In the genomic region with DNA sequence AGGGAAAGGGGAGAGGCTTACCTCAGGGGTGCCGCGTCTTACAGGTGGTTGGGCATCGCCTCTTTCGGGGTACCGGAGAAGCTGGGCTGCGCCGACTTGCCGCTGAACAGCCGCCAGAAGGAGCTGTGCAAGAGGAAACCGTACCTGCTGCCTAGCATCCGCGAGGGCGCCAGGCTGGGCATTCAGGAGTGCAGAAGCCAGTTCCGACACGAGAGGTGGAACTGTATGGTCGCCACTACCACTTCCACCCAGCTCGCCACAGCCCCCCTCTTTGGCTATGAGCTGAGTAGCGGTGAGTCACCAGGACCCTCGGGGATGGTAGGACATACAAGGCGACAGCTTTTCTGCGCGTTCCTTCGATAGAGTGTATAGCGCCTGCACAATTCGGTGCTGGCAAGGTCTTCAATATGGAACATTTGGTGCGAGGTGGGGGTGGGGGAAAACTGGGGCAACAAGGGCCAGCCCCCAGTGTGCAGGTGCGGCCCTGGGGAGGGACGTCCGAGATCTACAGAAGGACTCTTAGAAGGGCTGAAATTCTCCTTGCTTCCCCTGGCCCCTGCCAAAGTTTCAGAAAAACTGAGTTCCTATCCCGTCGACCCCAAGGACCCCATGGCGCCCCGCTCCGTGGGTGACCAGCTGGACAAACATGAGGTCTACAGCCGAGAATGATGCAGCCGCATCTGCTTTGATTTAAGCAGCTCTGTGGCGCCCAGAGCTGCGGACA, we compare ENCODE assay signal across 7 mouse cellular contexts. TPM values are rescaled to one million over a fixed set of nuclear protein-coding genes. Genes with fewer than 3 reads are reported as not detected.
DNase-seq lines count a peak whose midpoint lies in the region; ATAC-seq and TF ChIP-seq lines count a peak whose summit lies in the region.

No protein-coding gene starts in this region.

- DNase-seq in lung, adult 18-20 months = peak; percentile 20 to 29
- DNase-seq in lung, postnatal 14 days = no peak
- peak; percentile 40 to 63 for DNase-seq in cerebellum, postnatal 25 days
- peak; percentile 58 for DNase-seq in forebrain, postnatal 0 days
- DNase-seq in kidney, postnatal 4 days = peak; percentile 60 to 73
- peak; percentile 44 for DNase-seq in splenic B cell, adult 2 months (ENCODE audit: low read depth, low spot score)

- peak overlapping the region; percentile 38 for H3K4me3 ChIP-seq in forebrain, postnatal 0 days (ENCODE audit: low read depth, low read length)

- peak; percentile 77 for ATAC-seq in forebrain, postnatal 0 days
- ATAC-seq in megakaryocyte progenitor cell, adult 5-6 weeks (replicated peaks; ENCODE audit: poor library complexity) = peak; percentile 70

- H3K9ac ChIP-seq in forebrain, postnatal 0 days = 0 out of 2 replicates have a peak overlapping the region, but pooled peaks have one; percentile 3

- H3K27ac ChIP-seq in forebrain, postnatal 0 days (ENCODE audit: low read depth, low read length) = no peak overlapping the region

- peak overlapping the region; percentile 77 for H3K4me2 ChIP-seq in forebrain, postnatal 0 days (ENCODE audit: low read depth)

- peaks cover 17% of the 10 kb centered on the region; the same call in 1 of the 2 replicates for H3K4me1 ChIP-seq in forebrain, postnatal 0 days (ENCODE audit: insufficient read depth)

- WGBS in forebrain, postnatal 0 days = 2% methylated on average over 38 of the region's 38 CpGs

- H3K9me3 ChIP-seq in forebrain, postnatal 0 days (ENCODE audit: low read length) = no peaks in the 10 kb centered on the region

- peak; percentile 50 for TF ChIP-seq CTCF in forebrain, postnatal 0 days (IDR thresholded peaks at IDR 0.05; ENCODE audit: low read depth)

- H3K36me3 ChIP-seq in forebrain, postnatal 0 days (ENCODE audit: insufficient read depth) = no peaks in the 10 kb centered on the region
- H3K36me3 ChIP-seq in splenic B cell, adult 2 months (ENCODE audit: control insufficient read depth, insufficient read depth, low read length, poor library complexity, severe bottlenecking) = no peaks in the 10 kb centered on the region

- peaks cover 39% of the 10 kb centered on the region for H3K27me3 ChIP-seq in forebrain, postnatal 0 days (ENCODE audit: insufficient read depth, low read length)
- H3K27me3 ChIP-seq in splenic B cell, adult 2 months (ENCODE audit: control insufficient read depth, insufficient read depth, low read length, poor library complexity, severe bottlenecking) = no peaks in the 10 kb centered on the region; the same call in 1 of the 2 replicates

RNA-seq across cellular contexts. Expression of gene Wnt16, which starts 0.9 kb away (rescaled TPM):
- 1.1 TPM in 2 replicates for total RNA-seq in forebrain, postnatal 0 days (2014; rRNA removed)
- polyA plus RNA-seq in forebrain, postnatal 0 days (2015; fragmentation: Nextera tagmentation; extraction: Ambion mirVana) = 0.31 and 0.34 TPM in 2 replicates
- not detected in 2 replicates for total RNA-seq in megakaryocyte progenitor cell, adult 5-6 weeks (2015)
- total RNA-seq in megakaryocyte progenitor cell, adult 5-6 weeks (2017) = not detected in 2 replicates
